Mouse (Mus musculus) megakaryocyte, embryonic 14.5 days (primary cell): ENCODE results near the gene Mul1.

Source experiments
- FLI1 ChIP-seq: IDR thresholded peaks from 2 replicates; pipeline ENCODE4 v1.6.1; 2012; ENCODE audit warnings: low read length, inconsistent platforms, mixed read lengths
- GATA1 ChIP-seq: IDR thresholded peaks from 3 replicates; pipeline ENCODE4 v1.6.1; 2012; ENCODE audit warnings: mixed read lengths, low read length, inconsistent platforms, borderline replicate concordance

GRCm38 (mm10) chr4:138431340-138431739 lies 3.1 kb upstream of the Mul1 start:
- TF ChIP-seq GATA1, result no peak
- TF ChIP-seq FLI1, result no peak
